ENCODE assay signal across 19 mouse cellular contexts in the genomic region with DNA sequence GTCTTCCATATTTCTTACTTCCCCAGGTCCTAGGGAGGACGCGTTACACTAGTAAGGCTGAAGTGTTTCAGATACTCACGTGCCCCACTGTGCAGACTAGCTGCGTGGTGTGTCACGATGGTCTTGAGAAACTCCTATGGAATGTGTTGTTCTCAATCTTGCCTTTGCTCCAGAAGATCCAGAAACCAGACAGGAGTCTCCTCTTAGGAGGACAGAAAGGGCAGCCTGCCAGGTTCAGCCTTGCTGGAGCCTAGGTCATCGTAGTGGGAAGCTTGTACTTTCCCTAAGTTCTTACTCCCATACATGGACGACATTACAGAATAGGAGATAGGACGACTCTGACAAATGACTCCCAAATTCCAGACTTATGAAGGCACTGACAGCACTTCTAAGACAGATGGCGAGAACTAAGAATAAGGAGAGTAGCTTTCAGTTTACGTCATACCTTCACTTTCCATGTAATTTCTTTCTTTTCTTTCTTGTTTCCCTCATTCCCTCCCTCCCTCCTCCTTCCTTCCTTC.
DNase-seq lines count a peak whose midpoint lies in the region; ATAC-seq and TF ChIP-seq lines count a peak whose summit lies in the region.
"Had no signal": no experiment of that assay in that cellular context is flagged by ENCODE, and none has a peak within 500 bp of the region (broad histone marks: within the 10 kb centered on the region; RNA-seq: fewer than 3 reads in every experiment).

No protein-coding gene starts in this region.

- no peak for DNase-seq in frontal cortex, postnatal 14 days (ENCODE audit: low spot score in 2 of 2)
- peak; percentile 11 for DNase-seq in lung, embryonic 14.5 days
- no peak for DNase-seq in lung, adult 18-20 months
- DNase-seq in testis, postnatal 10 days (ENCODE audit: low spot score) = peak; percentile 48
- DNase-seq in testis, postnatal 14 days (ENCODE audit: low spot score) = no peak
- no peak for DNase-seq in kidney, postnatal 10 days
- DNase-seq: adrenal gland, adult 2 months; adrenal gland, postnatal 25 days; cerebellum, adult 18-20 months; cerebellum, adult 9-11 months; cerebellum, postnatal 36 days; forebrain, postnatal 0 days had no signal

- H3K4me2 ChIP-seq in lung, embryonic 14.5 days = no peak overlapping the region
- H3K4me2 ChIP-seq: embryonic facial prominence, embryonic 13.5 days; forebrain, embryonic 13.5 days; hindbrain, embryonic 15.5 days had no signal

- no peaks in the 10 kb centered on the region for H3K27me3 ChIP-seq in lung, embryonic 14.5 days (ENCODE audit: insufficient read depth, low read length)
- H3K27me3 ChIP-seq: embryonic facial prominence, embryonic 13.5 days; forebrain, embryonic 13.5 days; hindbrain, embryonic 15.5 days; Patski had no signal

- H3K27ac ChIP-seq in lung, embryonic 14.5 days (ENCODE audit: low read depth) = no peak overlapping the region
- H3K27ac ChIP-seq: embryonic facial prominence, embryonic 13.5 days; forebrain, embryonic 13.5 days; hindbrain, embryonic 15.5 days had no signal

- TF ChIP-seq CTCF in lung, embryonic 14.5 days (IDR thresholded peaks at IDR 0.05; ENCODE audit: low read depth) = no peak

- no peak overlapping the region for H3K9ac ChIP-seq in lung, embryonic 14.5 days
- H3K9ac ChIP-seq: embryonic facial prominence, embryonic 13.5 days; forebrain, embryonic 13.5 days; forebrain, postnatal 0 days; hindbrain, embryonic 15.5 days had no signal

- no peaks in the 10 kb centered on the region for H3K36me3 ChIP-seq in lung, embryonic 14.5 days (ENCODE audit: insufficient read depth)
- H3K36me3 ChIP-seq: embryonic facial prominence, embryonic 13.5 days; hindbrain, embryonic 15.5 days had no signal

- no peaks in the 10 kb centered on the region for H3K9me3 ChIP-seq in lung, embryonic 14.5 days (ENCODE audit: low read depth, low read length)
- H3K9me3 ChIP-seq: embryonic facial prominence, embryonic 13.5 days; forebrain, embryonic 13.5 days; hindbrain, embryonic 15.5 days had no signal

- 77% methylated on average over 10 of the region's 10 CpGs for WGBS in lung, embryonic 14.5 days

- H3K4me1 ChIP-seq in lung, embryonic 14.5 days (ENCODE audit: insufficient read depth) = no peaks in the 10 kb centered on the region
- H3K4me1 ChIP-seq: forebrain, embryonic 13.5 days; hindbrain, embryonic 15.5 days had no signal

- no peak overlapping the region for H3K4me3 ChIP-seq in lung, embryonic 14.5 days (ENCODE audit: low read depth, low read length)
- H3K4me3 ChIP-seq: embryonic facial prominence, embryonic 13.5 days; forebrain, embryonic 13.5 days; hindbrain, embryonic 15.5 days had no signal

- ATAC-seq in frontal cortex, adult (ENCODE audit: low TSS enrichment) = peak; percentile 59; the same call in 1 of the 2 replicates
- no peak for ATAC-seq in lung, embryonic 14.5 days (ENCODE audit: insufficient read depth)
- ATAC-seq: activated CD4-positive, CD25-positive, alpha-beta regulatory T cell, adult 4 months; forebrain, embryonic 13.5 days; forebrain, postnatal 0 days; intestine, embryonic 16.5 days; Patski had no signal

Comparison
In these comparisons a context has a peak if more than half of its experiments do, and no peak if none do; other contexts are left out.
1. DNase-seq: peak in lung, embryonic 14.5 days (single experiment) and testis, postnatal 10 days (single experiment); none in frontal cortex, postnatal 14 days (0 of 2), lung, adult 18-20 months (0 of 2), testis, postnatal 14 days (single experiment) and kidney, postnatal 10 days (single experiment).